Mouse (Mus musculus) naive thymus-derived CD4-positive, alpha-beta T cell, adult 2 months (primary cell): Measurements from ENCODE around the gene Ash1l.
"Not testable (repeated sequence)": the region's sequence is repeated elsewhere in the genome, so short reads cannot be mapped to it uniquely, and the experiment has no call there.

Experiments used
- DNase-seq: peaks from one replicate; pipeline ENCODE4 v3.0.0-alpha.2; 2011; ENCODE audit warnings: low read depth

The Ash1l gene

GRCm38 (mm10) chr3:88953736-88954135 is 3.3 kb downstream of the Ash1l start:
- no peak for DNase-seq

- not testable (repeated sequence) for DNase-seq
Measured at GRCm38 (mm10) chr3:88963211-88963610, 12.8 kb downstream of the Ash1l start.

GRCm38 (mm10) chr3:88975012-88975411 is 24.6 kb downstream of the Ash1l start:
- DNase-seq: no peak

- no peak for DNase-seq
Measured at GRCm38 (mm10) chr3:88981206-88982010, 31.0 kb downstream of the Ash1l start.

GRCm38 (mm10) chr3:88983921-88984381 is 33.5 kb downstream of the Ash1l start:
- no peak for DNase-seq

- DNase-seq: no peak
Measured at GRCm38 (mm10) chr3:88992793-88993192, 42.4 kb downstream of the Ash1l start.

- DNase-seq: no peak
Measured at GRCm38 (mm10) chr3:89001536-89001935, 51.1 kb downstream of the Ash1l start.

GRCm38 (mm10) chr3:89030896-89031295 is 80.5 kb downstream of the Ash1l start:
- DNase-seq: peak; percentile 22

GRCm38 (mm10) chr3:89043359-89043758 is 92.9 kb downstream of the Ash1l start:
- no peak for DNase-seq

- DNase-seq: no peak
Measured at GRCm38 (mm10) chr3:89058361-89058760, 107.9 kb downstream of the Ash1l start.

- peak; percentile 57 for DNase-seq
Measured at GRCm38 (mm10) chr3:89058783-89059182, 108.4 kb downstream of the Ash1l start.

- DNase-seq: no peak
Measured at GRCm38 (mm10) chr3:89061696-89062095, 111.3 kb downstream of the Ash1l start.

GRCm38 (mm10) chr3:89067265-89067664 is 116.8 kb downstream of the Ash1l start:
- DNase-seq: no peak

GRCm38 (mm10) chr3:89077383-89077782 is 127.0 kb downstream of the Ash1l start:
- no peak for DNase-seq

- not testable (repeated sequence) for DNase-seq
Measured at GRCm38 (mm10) chr3:89082287-89082686, 131.9 kb downstream of the Ash1l start.

GRCm38 (mm10) chr3:89084133-89084532 is 133.7 kb downstream of the Ash1l start:
- DNase-seq: no peak

GRCm38 (mm10) chr3:89084654-89085190 is 134.3 kb downstream of the Ash1l start:
- no peak for DNase-seq

GRCm38 (mm10) chr3:89087338-89088110 is 137.1 kb downstream of the Ash1l start:
- DNase-seq: peak; percentile 92

- no peak for DNase-seq
Measured at GRCm38 (mm10) chr3:89088974-89089373, 138.6 kb downstream of the Ash1l start.

GRCm38 (mm10) chr3:89089882-89090591 is 139.6 kb downstream of the Ash1l start:
- DNase-seq: peak; percentile 91

- peak; percentile 82 for DNase-seq
Measured at GRCm38 (mm10) chr3:89090694-89091655, 140.6 kb downstream of the Ash1l start.
